Comparison of ENCODE assay signal across 9 mouse cellular contexts in genomic region chr15:3232168-3232835, GRCm38 (mm10). TPM values are rescaled to one million over a fixed set of nuclear protein-coding genes. Genes with fewer than 3 reads are reported as not detected.
DNase-seq lines count a peak whose midpoint lies in the region; ATAC-seq and TF ChIP-seq lines count a peak whose summit lies in the region.
"Had no signal": no experiment of that assay in that cellular context is flagged by ENCODE, and none has a peak within 500 bp of the region (broad histone marks: within the 10 kb centered on the region; RNA-seq: fewer than 3 reads in every experiment).

No protein-coding gene starts in this region.

- peak; percentile 62; the same call in 1 of the 2 replicates for ATAC-seq in kidney, embryonic 14.5 days (ENCODE audit: low FRiP score, low TSS enrichment)
- no peak for ATAC-seq in erythroblast, adult 5-6 weeks (replicated peaks; ENCODE audit: low FRiP score, poor library complexity, severe bottlenecking)

- TF ChIP-seq CTCF in left cerebral cortex, adult 2 months (IDR thresholded peaks at IDR 0.05), result no peak

- H3K9me3 ChIP-seq in embryonic facial prominence, embryonic 10.5 days, result no peaks in the 10 kb centered on the region
- no peaks in the 10 kb centered on the region for H3K9me3 ChIP-seq in kidney, embryonic 14.5 days (ENCODE audit: control insufficient read depth, low read length)
- H3K9me3 ChIP-seq in midbrain, embryonic 10.5 days (replicated peaks), result no peaks in the 10 kb centered on the region
- H3K9me3 ChIP-seq: megakaryocyte, embryonic 14.5 days had no signal

- H3K9ac ChIP-seq in kidney, embryonic 14.5 days (ENCODE audit: low read depth, low read length), result no peak overlapping the region

- DNase-seq in left cerebral cortex, adult 2 months (ENCODE audit: extremely low spot score in 1 of 2, low spot score in 2 of 2), result no peak
- no peak for DNase-seq in left cerebral cortex, postnatal 4 days
- DNase-seq in embryonic facial prominence, embryonic 10.5 days (ENCODE audit: low spot score), result peak; percentile 15
- DNase-seq in midbrain, embryonic 10.5 days (ENCODE audit: low spot score), result peak; percentile 43
- no peak for DNase-seq in cerebellum, postnatal 25 days
- DNase-seq in gastrocnemius, postnatal 4 days (ENCODE audit: low spot score in 2 of 2), result no peak

- no peak overlapping the region for H3K4me3 ChIP-seq in left cerebral cortex, adult 2 months
- no peak overlapping the region for H3K4me3 ChIP-seq in embryonic facial prominence, embryonic 10.5 days
- H3K4me3 ChIP-seq in kidney, embryonic 14.5 days (ENCODE audit: low read length), result no peak overlapping the region
- H3K4me3 ChIP-seq in midbrain, embryonic 10.5 days, result no peak overlapping the region
- H3K4me3 ChIP-seq: megakaryocyte, embryonic 14.5 days had no signal

- H3K27me3 ChIP-seq in embryonic facial prominence, embryonic 10.5 days (replicated peaks; ENCODE audit: low read depth, poor library complexity, severe bottlenecking), result no peaks in the 10 kb centered on the region
- H3K27me3 ChIP-seq in kidney, embryonic 14.5 days (ENCODE audit: control insufficient read depth, insufficient read depth, low read length), result no peaks in the 10 kb centered on the region
- no peaks in the 10 kb centered on the region for H3K27me3 ChIP-seq in midbrain, embryonic 10.5 days (ENCODE audit: low read depth, poor library complexity, severe bottlenecking)
- H3K27me3 ChIP-seq: megakaryocyte, embryonic 14.5 days had no signal

- 40% methylated on average over 9 of the region's 9 CpGs for WGBS in embryonic facial prominence, embryonic 10.5 days
- WGBS in kidney, embryonic 14.5 days, result 13% methylated on average over 9 of the region's 9 CpGs
- WGBS in midbrain, embryonic 10.5 days, result 46% methylated on average over 9 of the region's 9 CpGs

- peaks cover 17% of the 10 kb centered on the region; the same call in 1 of the 2 replicates for H3K4me1 ChIP-seq in embryonic facial prominence, embryonic 10.5 days
- H3K4me1 ChIP-seq in kidney, embryonic 14.5 days (ENCODE audit: control insufficient read depth, insufficient read depth, low read length), result no peaks in the 10 kb centered on the region
- H3K4me1 ChIP-seq in midbrain, embryonic 10.5 days, result peaks cover 18% of the 10 kb centered on the region

- H3K36me3 ChIP-seq in embryonic facial prominence, embryonic 10.5 days (replicated peaks), result no peaks in the 10 kb centered on the region
- no peaks in the 10 kb centered on the region for H3K36me3 ChIP-seq in kidney, embryonic 14.5 days (ENCODE audit: control insufficient read depth, insufficient read depth, low read length)
- H3K36me3 ChIP-seq in midbrain, embryonic 10.5 days, result no peaks in the 10 kb centered on the region

- peak overlapping the region; percentile 78 for H3K27ac ChIP-seq in left cerebral cortex, adult 2 months
- no peak overlapping the region for H3K27ac ChIP-seq in embryonic facial prominence, embryonic 10.5 days (replicated peaks)
- no peak overlapping the region for H3K27ac ChIP-seq in kidney, embryonic 14.5 days (ENCODE audit: low read depth, low read length)
- H3K27ac ChIP-seq in midbrain, embryonic 10.5 days (replicated peaks), result peak overlapping the region; percentile 46

- H3K4me2 ChIP-seq in kidney, embryonic 14.5 days (replicated peaks; ENCODE audit: low read depth, low read length), result no peak overlapping the region

- intact Hi-C loops in left cerebral cortex, adult 2 months (cut with DNase I), result loop anchor here (1.0 kb wide), 1 partner anchor 39 kb away; no protein-coding TSS in a partner anchor
- intact Hi-C loops in left cerebral cortex, postnatal 4 days (cut with DNase I), result no loop called here

RNA-seq across cellular contexts. Expression of gene Selenop, which starts 36.0 kb away (rescaled TPM):
- 100 to 1,000 TPM; 284 to 293 TPM for total RNA-seq in left cerebral cortex, adult 2 months (2021)
- total RNA-seq in left cerebral cortex, postnatal 4 days (2021), result 100 to 1,000 TPM; 163 to 191 TPM
- 53.5 and 62.5 TPM in 2 replicates for polyA plus RNA-seq in embryonic facial prominence, embryonic 10.5 days (2016; fragmentation: Nextera tagmentation; extraction: Ambion mirVana)
- 129 and 140 TPM in 2 replicates for polyA plus RNA-seq in kidney, embryonic 14.5 days (2014; fragmentation: Nextera tagmentation; extraction: Ambion mirVana)
- 53.5 and 61.5 TPM in 2 replicates for polyA plus RNA-seq in midbrain, embryonic 10.5 days (2016; fragmentation: Nextera tagmentation; extraction: Ambion mirVana)
- 201 and 232 TPM in 2 replicates for total RNA-seq in erythroblast, adult 5-6 weeks (2015; ENCODE audit: low replicate concordance)
- total RNA-seq in erythroblast, adult 5-6 weeks (2017; ENCODE audit: low replicate concordance), result 89.9 and 99.8 TPM in 2 replicates
- 100 to 1,000 TPM; 253 to 263 TPM for total RNA-seq in gastrocnemius, postnatal 4 days (2021)

Comparison
In these comparisons a context has a peak if more than half of its experiments do, and no peak if none do; other contexts are left out.
1. DNase-seq: peak in embryonic facial prominence, embryonic 10.5 days (single experiment) and midbrain, embryonic 10.5 days (single experiment); none in left cerebral cortex, adult 2 months (0 of 2), left cerebral cortex, postnatal 4 days (single experiment), cerebellum, postnatal 25 days (0 of 2) and gastrocnemius, postnatal 4 days (0 of 2).
2. H3K27ac ChIP-seq: peak in left cerebral cortex, adult 2 months (single experiment) and midbrain, embryonic 10.5 days (single experiment); none in embryonic facial prominence, embryonic 10.5 days (single experiment) and kidney, embryonic 14.5 days (single experiment).